Mouse (Mus musculus): ENCODE data around the gene Tmem14a.

DNA sequence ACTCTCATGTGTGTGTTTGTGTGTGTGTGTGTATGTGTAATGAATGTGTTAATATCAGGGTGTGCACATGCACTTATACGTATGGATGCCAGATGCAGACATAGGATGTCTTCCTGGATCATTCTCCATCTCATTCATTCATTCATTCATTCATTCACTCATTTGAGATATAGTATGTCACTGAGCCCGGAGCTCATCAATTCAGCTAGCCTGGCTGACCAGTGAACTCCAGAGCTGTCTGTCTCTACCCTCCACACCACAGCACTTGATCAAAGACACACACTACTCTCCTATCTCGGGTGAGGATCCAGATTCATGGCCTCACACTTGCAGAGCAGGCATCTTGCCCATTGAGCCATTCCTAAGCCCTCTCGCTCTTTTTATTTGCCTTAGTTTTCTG, 45.6 kb downstream of the Tmem14a start:
- TF ChIP-seq CTCF (IDR thresholded peaks at IDR 0.05; ENCODE audit: borderline replicate concordance, extremely low read depth, insufficient read depth, insufficient read length), result no peak
- TF ChIP-seq POLR2A (IDR thresholded peaks at IDR 0.05; ENCODE audit: borderline replicate concordance, extremely low read depth, insufficient read depth, insufficient read length, poor library complexity, severe bottlenecking), result no peak

Measured in brain, embryonic 14.5 days (tissue).